Mouse (Mus musculus) small intestine, adult 2 months (tissue): ENCODE data around the gene Dlgap3. TPM values are rescaled to one million over a fixed set of nuclear protein-coding genes. Genes with fewer than 3 reads are reported as not detected.

Source experiments
- H3K27ac ChIP-seq: fragments of 200-500 bp; 2 replicates; pipeline ENCODE4 v1.5.1; 2012; ENCODE audit warnings: low read depth, low read length, control low read depth, inconsistent platforms; ENCODE audit not compliant: insufficient read depth
- H3K27me3 ChIP-seq: fragments of 200-500 bp; 2 replicates; pipeline ENCODE4 v1.6.1; 2012; ENCODE audit warnings: mild to moderate bottlenecking, moderate library complexity, low read length, inconsistent platforms; ENCODE audit not compliant: control insufficient read depth, insufficient read depth
- H3K36me3 ChIP-seq: fragments of 200-500 bp; 2 replicates; pipeline ENCODE4 v1.6.1; 2012; ENCODE audit warnings: mild to moderate bottlenecking, low read length, control low read depth, inconsistent platforms; ENCODE audit not compliant: control insufficient read depth, insufficient read depth
- H3K4me1 ChIP-seq: fragments of 200-500 bp; 2 replicates; pipeline ENCODE4 v1.6.1; 2012; ENCODE audit warnings: low read length, inconsistent platforms, mixed read lengths; ENCODE audit not compliant: control insufficient read depth, insufficient read depth, insufficient read length
- H3K4me3 ChIP-seq: fragments of 200-500 bp; 2 replicates; pipeline ENCODE4 v1.5.1; 2012; ENCODE audit warnings: low read depth, mild to moderate bottlenecking, control low read depth, inconsistent platforms, low read length, moderate library complexity
- CTCF ChIP-seq: fragments of 200-500 bp; IDR thresholded peaks from 2 replicates; pipeline ENCODE4 v1.5.1; 2012; ENCODE audit warnings: low read depth, mild to moderate bottlenecking, control low read depth, inconsistent platforms, low read length, moderate library complexity, mixed read lengths; ENCODE audit not compliant: insufficient replicate concordance, insufficient read length; ENCODE audit errors: extremely low read depth
- POLR2A ChIP-seq: fragments of 200-500 bp; IDR thresholded peaks from 2 replicates; pipeline ENCODE4 v1.6.1; 2012; ENCODE audit warnings: low read depth, mild to moderate bottlenecking, control low read depth, inconsistent platforms, low read length, moderate library complexity
- WGBS: fragments of 180-500 bp; shearing (Covaris S2); methylation state at CpG from one replicate; pipeline ENCODE4 v1.1.7; 2018; 5-methylcytosine and 5-hydroxymethylcytosine counted together
- polyA plus RNA-seq: library from polyadenylated mRNA; depleted of rRNA; stranded (reverse); fragments of >200 nt; gene quantifications from 2 replicates; pipeline ENCODE4 v1.2.3, GENCODE M21; 2012

Gene Dlgap3
- polyA plus RNA-seq, 1 experiment = 0.47 TPM

GRCm38 (mm10) chr4:127174075-127174899 is 5.3 kb downstream of the Dlgap3 start:
- 58% methylated on average over 8 of the region's 8 CpGs for WGBS
- Histone ChIP-seq H3K27ac (no peak overlapping the region), H3K4me3 (no peak overlapping the region), H3K36me3 (no peaks in the 10 kb centered on the region), H3K27me3 (peaks cover 12% of the 10 kb centered on the region), H3K4me1 (peaks cover 5% of the 10 kb centered on the region)
- TF ChIP-seq CTCF = no peak
- TF ChIP-seq POLR2A = no peak

GRCm38 (mm10) chr4:127174900-127175278 is 5.9 kb downstream of the Dlgap3 start:
- Histone ChIP-seq H3K4me1 (no peaks in the 10 kb centered on the region), H3K4me3 (no peak overlapping the region), H3K27ac (no peak overlapping the region), H3K27me3 (peaks cover 7% of the 10 kb centered on the region; the same call in 1 of the 2 replicates), H3K36me3 (no peaks in the 10 kb centered on the region)
- WGBS = 41% methylated on average over 4 of the region's 4 CpGs
- TF ChIP-seq POLR2A (no peak), CTCF (no peak)

GRCm38 (mm10) chr4:127177961-127178360 is 9.0 kb downstream of the Dlgap3 start:
- Histone ChIP-seq H3K4me3 (no peak overlapping the region), H3K4me1 (no peaks in the 10 kb centered on the region), H3K27me3 (0 out of 2 replicates have a peak, but pooled peaks cover 4% of the 10 kb centered on the region), H3K27ac (no peak overlapping the region), H3K36me3 (no peaks in the 10 kb centered on the region)
- WGBS = 52% methylated on average over 11 of the region's 11 CpGs
- TF ChIP-seq CTCF (no peak), POLR2A (no peak)

DNA sequence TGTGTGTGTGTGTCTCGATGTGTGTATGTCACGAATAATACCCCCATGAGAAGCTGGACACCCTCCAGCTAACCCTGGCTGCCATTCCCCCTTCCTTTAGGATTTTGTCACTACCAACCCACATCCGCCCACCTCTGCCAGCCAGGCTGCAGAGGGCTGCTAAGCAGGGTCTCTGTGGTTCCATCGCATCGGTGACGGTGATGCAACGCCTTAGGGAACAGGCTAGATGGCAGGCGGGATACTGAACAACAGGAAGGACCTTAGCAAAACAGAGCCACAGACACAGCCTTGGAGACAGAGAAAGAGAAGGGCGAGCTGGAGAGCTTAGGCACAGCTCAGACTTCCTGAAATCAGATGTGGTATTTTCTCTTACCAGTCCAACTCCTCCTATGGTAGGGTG is 9.7 kb downstream of the Dlgap3 start:
- Histone ChIP-seq H3K27me3 (0 out of 2 replicates have a peak, but pooled peaks cover under 1% of the 10 kb centered on the region), H3K4me1 (no peaks in the 10 kb centered on the region), H3K4me3 (no peak overlapping the region), H3K27ac (no peak overlapping the region), H3K36me3 (no peaks in the 10 kb centered on the region)
- no peak for TF ChIP-seq POLR2A
- TF ChIP-seq CTCF = no peak
- 49% methylated on average over 9 of the region's 9 CpGs for WGBS

DNA sequence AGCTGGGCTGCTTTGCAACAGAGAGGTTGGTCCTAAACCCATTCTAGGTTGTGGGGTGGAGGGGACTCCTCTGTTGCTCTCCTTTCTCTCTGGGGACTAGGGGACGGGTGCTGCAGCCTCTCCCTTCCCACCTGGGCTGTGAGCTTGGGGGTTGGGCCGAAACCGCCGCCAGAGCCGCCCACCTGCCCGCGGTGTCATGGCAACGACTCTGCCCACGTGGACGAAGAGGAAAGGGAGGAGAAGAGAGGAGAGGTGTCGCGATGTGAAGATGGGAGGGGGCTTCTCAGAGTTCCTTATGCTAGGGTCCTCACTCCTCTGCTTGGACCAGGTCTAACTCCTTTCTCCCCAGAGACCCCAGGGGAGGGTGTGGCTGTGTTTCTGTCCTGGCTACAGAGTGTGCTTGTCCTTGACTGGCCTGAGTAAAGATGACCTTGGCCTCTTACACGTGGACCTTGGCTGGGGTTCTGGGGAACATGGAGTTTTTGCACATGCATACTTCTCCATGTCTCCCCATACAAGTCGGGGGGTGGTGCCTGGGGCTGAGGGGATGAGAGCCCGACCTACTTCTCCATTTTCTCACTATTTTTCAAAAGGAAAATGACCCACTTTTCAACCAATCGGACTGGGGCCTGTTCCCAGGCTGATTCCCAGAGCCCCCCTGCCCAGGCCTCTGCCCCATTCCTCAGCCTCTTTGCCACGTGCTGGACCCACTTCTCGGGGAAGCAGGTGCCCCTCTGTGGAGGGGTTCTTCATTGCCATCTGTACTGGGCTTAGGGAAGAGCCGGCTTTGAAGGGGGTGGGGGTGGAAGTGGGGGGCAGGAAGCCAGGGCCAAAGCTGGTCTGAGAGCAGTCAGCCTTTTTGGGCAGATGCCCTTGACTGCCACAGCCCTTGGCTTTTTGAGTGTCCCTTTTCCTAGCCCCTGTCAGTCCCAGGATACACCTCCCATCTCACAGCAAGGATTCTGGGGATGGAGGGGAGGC is 10.8 kb downstream of the Dlgap3 start:
- Histone ChIP-seq H3K27me3 (no peaks in the 10 kb centered on the region), H3K27ac (no peak overlapping the region), H3K36me3 (no peaks in the 10 kb centered on the region), H3K4me1 (no peaks in the 10 kb centered on the region), H3K4me3 (no peak overlapping the region)
- whole genome bisulfite sequencing = 15% methylated on average over 19 of the region's 19 CpGs
- TF ChIP-seq CTCF = no peak
- no peak for TF ChIP-seq POLR2A

GRCm38 (mm10) chr4:127180450-127180840 is 11.4 kb downstream of the Dlgap3 start:
- no peak overlapping the region for H3K4me3 ChIP-seq
- no peaks in the 10 kb centered on the region for H3K36me3 ChIP-seq
- WGBS = 73% methylated on average over 3 of the region's 3 CpGs
- no peaks in the 10 kb centered on the region for H3K4me1 ChIP-seq
- H3K27me3 ChIP-seq = no peaks in the 10 kb centered on the region
- TF ChIP-seq POLR2A = no peak
- no peak for TF ChIP-seq CTCF
- H3K27ac ChIP-seq = no peak overlapping the region

DNA sequence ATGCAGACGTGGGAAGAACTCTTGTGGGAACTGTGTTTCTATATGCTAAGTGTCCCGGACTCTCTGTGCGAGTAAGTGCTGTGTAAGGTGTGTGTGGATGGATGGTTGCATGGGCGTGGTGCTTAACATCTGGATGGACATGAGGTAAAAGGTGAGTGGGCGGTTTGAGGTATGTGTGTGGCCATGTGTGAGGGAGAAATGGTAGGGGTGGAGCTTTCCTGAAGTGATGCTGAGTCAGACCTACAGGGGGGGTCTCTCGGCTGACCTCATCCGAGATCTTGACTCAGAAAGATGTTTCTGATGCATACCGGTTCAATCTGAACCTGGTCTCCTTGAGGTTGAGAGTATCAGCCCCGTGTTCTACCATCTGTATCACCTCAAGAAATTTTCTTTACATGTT is 12.0 kb downstream of the Dlgap3 start:
- Histone ChIP-seq H3K4me3 (no peak overlapping the region), H3K4me1 (no peaks in the 10 kb centered on the region), H3K36me3 (no peaks in the 10 kb centered on the region), H3K27ac (no peak overlapping the region), H3K27me3 (no peaks in the 10 kb centered on the region)
- TF ChIP-seq POLR2A (no peak), CTCF (no peak)
- 83% methylated on average over 9 of the region's 9 CpGs for WGBS
